Mouse (Mus musculus) heart, embryonic 14.5 days (tissue): ENCODE data around the gene Nuak2. TPM values are rescaled to one million over a fixed set of nuclear protein-coding genes. Genes with fewer than 3 reads are reported as not detected.

Experiments
- ATAC-seq: fragments of 200-750 bp; cut with Nextera tagmentation; 2 replicates; pipeline ENCODE4 v1.8.0; 2017; ENCODE audit warnings: low read depth, moderate TSS enrichment; ENCODE audit not compliant: insufficient number of reproducible peaks, insufficient read depth, low FRiP score
- H3K27ac ChIP-seq, 2 experiments: fragments of 200-500 bp in 1 of 2; fragments of 300-500 bp in 1 of 2; sonication (generic) in 1 of 2; replicated peaks in 1 of 2; 2 replicates each; pipeline ENCODE4 v1.5.1; 2012 to 2014; ENCODE audit warnings: low read depth in 2 of 2, low read length in 2 of 2, control low read depth in 1 of 2, mild to moderate bottlenecking in 1 of 2, mixed read lengths in 1 of 2; ENCODE audit not compliant: control insufficient read depth in 1 of 2, insufficient read depth in 1 of 2
- H3K27me3 ChIP-seq: fragments of 300-500 bp; sonication (generic); 2 replicates; pipeline ENCODE4 v1.6.1; 2014; ENCODE audit warnings: mild to moderate bottlenecking, low read length, control low read depth; ENCODE audit not compliant: control insufficient read depth, insufficient read depth
- H3K36me3 ChIP-seq: fragments of 300-500 bp; sonication (generic); 2 replicates; pipeline ENCODE4 v1.6.1; 2014; ENCODE audit warnings: mild to moderate bottlenecking, control low read depth, low read length, mixed read lengths; ENCODE audit not compliant: control insufficient read depth, insufficient read depth
- H3K4me1 ChIP-seq, 2 experiments: fragments of 200-500 bp in 1 of 2; fragments of 300-500 bp in 1 of 2; sonication (generic) in 1 of 2; 2 replicates each; pipeline ENCODE4 v1.6.1; 2012 to 2014; ENCODE audit warnings: low read length in 2 of 2, control low read depth in 1 of 2, mixed read lengths in 1 of 2; ENCODE audit not compliant: control insufficient read depth in 2 of 2, insufficient read depth in 2 of 2
- H3K4me2 ChIP-seq: fragments of 300-500 bp; sonication (generic); 2 replicates; pipeline ENCODE4 v1.6.1; 2014; ENCODE audit warnings: mild to moderate bottlenecking, low read length
- H3K4me3 ChIP-seq, 2 experiments: fragments of 200-500 bp in 1 of 2; fragments of 300-500 bp in 1 of 2; sonication (generic) in 1 of 2; 2 replicates each; pipeline ENCODE4 v1.5.1; 2012 to 2014; ENCODE audit warnings: low read length in 2 of 2, mild to moderate bottlenecking in 2 of 2, control low read depth in 1 of 2, low read depth in 1 of 2, moderate library complexity in 1 of 2; ENCODE audit not compliant: control insufficient read depth in 1 of 2, insufficient read depth in 1 of 2
- H3K9ac ChIP-seq: fragments of 300-500 bp; sonication (generic); 2 replicates; pipeline ENCODE4 v1.6.1; 2014; ENCODE audit warnings: mild to moderate bottlenecking, low read length
- H3K9me3 ChIP-seq: fragments of 300-500 bp; sonication (generic); 2 replicates; pipeline ENCODE4 v1.6.1; 2016; ENCODE audit warnings: low read length, control low read depth; ENCODE audit not compliant: control insufficient read depth
- WGBS: fragments of 180-500 bp; shearing (Covaris S2); extraction: QIAGEN DNeasy Blood & Tissue Kit; methylation state at CpG from one replicate; pipeline ENCODE4 v1.1.7; 2014; 5-methylcytosine and 5-hydroxymethylcytosine counted together
- polyA plus RNA-seq: library from polyadenylated mRNA; unstranded; fragments of >200 nt; fragmentation: Nextera tagmentation; extraction: Ambion mirVana; gene quantifications from 2 replicates; pipeline ENCODE4 v1.2.1, GENCODE M21; 2014

The Nuak2 gene
- polyA plus RNA-seq, 1 experiment from 2014 or later, result 2.2 TPM

DNA sequence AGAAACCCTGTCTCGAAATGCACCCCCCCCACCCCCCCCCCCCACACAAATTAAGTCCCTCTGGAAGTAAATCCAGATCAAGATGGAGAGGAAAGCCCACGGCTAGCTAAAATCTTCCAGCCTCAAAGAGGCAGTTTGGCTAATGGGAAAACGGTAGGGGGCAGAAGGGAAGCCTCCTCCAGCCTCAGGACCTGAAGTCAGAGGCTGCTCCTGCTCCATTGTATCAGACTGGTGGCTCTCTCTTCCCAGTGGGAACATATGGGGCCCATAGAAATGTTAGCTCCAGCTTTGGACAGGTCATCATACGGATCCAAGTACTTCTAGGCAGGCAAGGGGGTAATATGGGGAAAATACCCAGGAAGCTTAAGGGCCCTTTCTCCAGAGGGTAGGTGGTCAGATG is 49.7 kb downstream of the Nuak2 start:
- 0 out of 2 replicates have a peak overlapping the region, but pooled peaks have one; percentile 13 for H3K4me2 ChIP-seq
- 63% methylated on average over 4 of the region's 4 CpGs for WGBS
- no peak overlapping the region for H3K27ac ChIP-seq
- H3K9ac ChIP-seq, result no peak overlapping the region
- ATAC-seq, result no peak
- peaks cover 26% of the 10 kb centered on the region for H3K36me3 ChIP-seq
- peaks cover 18 to 20% of the 10 kb centered on the region in 2 experiments for H3K4me1 ChIP-seq
- H3K27me3 ChIP-seq, result no peaks in the 10 kb centered on the region
- no peak overlapping the region for H3K4me3 ChIP-seq
- H3K9me3 ChIP-seq, result no peaks in the 10 kb centered on the region

- peak overlapping the region; percentile 13; the same call in 1 of the 2 replicates for H3K4me2 ChIP-seq
- WGBS, result 77% methylated on average over 8 of the region's 8 CpGs
- H3K4me1 ChIP-seq, result peaks cover 22 to 26% of the 10 kb centered on the region in 2 experiments
- no peak overlapping the region for H3K27ac ChIP-seq
- H3K36me3 ChIP-seq, result peaks cover 20% of the 10 kb centered on the region; the same call in 1 of the 2 replicates
- H3K9me3 ChIP-seq, result no peaks in the 10 kb centered on the region
- no peaks in the 10 kb centered on the region for H3K27me3 ChIP-seq
- no peak overlapping the region for H3K4me3 ChIP-seq
- H3K9ac ChIP-seq, result no peak overlapping the region
- ATAC-seq, result no peak
Observed at GRCm38 (mm10) chr1:132366235-132366634, 50.3 kb downstream of the Nuak2 start.

DNA sequence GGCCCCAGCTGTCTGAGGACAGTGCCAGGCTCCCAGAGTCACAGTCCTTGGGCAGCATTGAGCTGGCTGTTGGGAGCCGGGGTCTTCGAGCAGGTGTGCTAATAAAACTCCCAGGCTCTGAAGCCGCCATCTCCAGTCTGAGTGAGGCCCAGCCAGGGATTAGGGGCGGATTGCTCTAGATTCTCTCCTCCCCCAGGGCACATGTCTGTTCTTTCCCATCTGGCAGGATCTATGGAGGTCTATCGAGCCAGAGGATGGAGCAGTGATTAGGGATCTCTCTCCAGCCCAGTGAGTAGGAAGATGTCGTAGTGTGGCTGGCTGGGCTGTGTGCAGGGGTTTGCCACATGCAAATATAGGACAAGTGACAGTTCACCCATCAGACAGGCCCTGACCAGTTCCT is 51.0 kb downstream of the Nuak2 start:
- Histone ChIP-seq H3K27me3 (no peaks in the 10 kb centered on the region), H3K36me3 (peaks cover 16% of the 10 kb centered on the region), H3K9me3 (no peaks in the 10 kb centered on the region), H3K4me2 (no peak overlapping the region), H3K27ac (no peak overlapping the region), H3K4me3 (no peak overlapping the region), H3K9ac (no peak overlapping the region), H3K4me1 (peaks cover 25 to 30% of the 10 kb centered on the region in 2 experiments)
- ATAC-seq, result no peak
- 79% methylated on average over 6 of the region's 6 CpGs for WGBS

GRCm38 (mm10) chr1:132367692-132368506 is 52.0 kb downstream of the Nuak2 start:
- Histone ChIP-seq H3K27me3 (no peaks in the 10 kb centered on the region), H3K4me3 (no peak overlapping the region), H3K4me1 (peaks cover 22 to 35% of the 10 kb centered on the region in 2 experiments), H3K4me2 (no peak overlapping the region; the same call in 1 of the 2 replicates), H3K9me3 (no peaks in the 10 kb centered on the region), H3K36me3 (peaks cover 20% of the 10 kb centered on the region), H3K9ac (no peak overlapping the region), H3K27ac (peak overlapping the region in 1 of 2 experiments; percentile 11; a peak in 1 of 4 replicates)
- ATAC-seq, result peak; percentile 73
- 25% methylated on average over 7 of the region's 7 CpGs for WGBS

GRCm38 (mm10) chr1:132370681-132371173 is 54.8 kb downstream of the Nuak2 start:
- no peak overlapping the region for H3K9ac ChIP-seq
- H3K9me3 ChIP-seq, result no peaks in the 10 kb centered on the region
- H3K36me3 ChIP-seq, result peaks cover 19% of the 10 kb centered on the region
- no peak for ATAC-seq
- peaks cover 45 to 60% of the 10 kb centered on the region in 2 experiments for H3K4me1 ChIP-seq
- no peaks in the 10 kb centered on the region for H3K27me3 ChIP-seq
- no peak overlapping the region for H3K4me2 ChIP-seq
- 66% methylated on average over 9 of the region's 9 CpGs for WGBS
- H3K27ac ChIP-seq, result 0 out of 4 replicates have a peak overlapping the region, but pooled peaks have one; percentile 18 to 47
- H3K4me3 ChIP-seq, result no peak overlapping the region

DNA sequence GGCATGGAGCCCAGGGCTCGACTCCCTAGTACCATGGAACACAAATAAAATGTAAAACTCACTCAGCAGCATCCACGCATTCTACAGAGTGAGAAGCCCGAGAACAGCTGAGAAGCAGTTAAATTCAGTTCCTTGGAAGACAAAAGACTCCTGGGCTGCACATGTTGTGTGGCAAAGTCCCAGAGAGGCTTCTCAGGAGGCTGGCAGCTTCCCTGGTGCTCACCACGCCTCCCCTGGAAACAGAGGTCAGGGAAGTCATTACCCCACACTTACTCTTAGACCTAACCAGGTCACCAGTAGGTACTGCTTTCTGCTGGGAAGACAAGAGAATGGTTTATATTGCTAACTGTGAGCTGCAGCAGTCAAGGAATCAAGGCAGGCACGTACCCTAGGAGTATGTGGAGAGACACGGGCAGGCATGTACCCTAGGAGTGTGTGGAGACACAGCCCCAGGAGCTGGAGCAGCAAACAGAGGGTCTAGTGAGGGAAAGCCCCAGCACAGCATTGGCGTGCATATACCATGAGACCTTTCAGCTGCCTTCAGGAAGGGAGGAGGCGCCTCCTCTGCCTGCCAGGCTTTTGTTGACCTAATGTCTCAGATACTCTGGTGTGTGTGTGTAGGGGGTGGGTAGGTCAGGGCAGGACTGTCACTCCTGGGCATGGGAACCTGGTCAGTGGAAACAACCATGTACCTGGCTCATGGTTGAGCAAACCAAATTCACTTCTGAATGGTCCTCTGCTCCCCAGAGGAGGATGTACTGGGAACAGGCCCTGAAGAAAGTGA is 55.6 kb downstream of the Nuak2 start:
- Histone ChIP-seq H3K4me2 (no peak overlapping the region), H3K27me3 (no peaks in the 10 kb centered on the region), H3K36me3 (peaks cover 19% of the 10 kb centered on the region), H3K9me3 (no peaks in the 10 kb centered on the region), H3K4me1 (peaks cover 49 to 67% of the 10 kb centered on the region in 2 experiments), H3K27ac (peak overlapping the region in 1 of 2 experiments; percentile 47; a peak in 1 of 4 replicates), H3K4me3 (no peak overlapping the region), H3K9ac (peak overlapping the region; percentile 21)
- no peak for ATAC-seq
- WGBS, result 70% methylated on average over 8 of the region's 8 CpGs

DNA sequence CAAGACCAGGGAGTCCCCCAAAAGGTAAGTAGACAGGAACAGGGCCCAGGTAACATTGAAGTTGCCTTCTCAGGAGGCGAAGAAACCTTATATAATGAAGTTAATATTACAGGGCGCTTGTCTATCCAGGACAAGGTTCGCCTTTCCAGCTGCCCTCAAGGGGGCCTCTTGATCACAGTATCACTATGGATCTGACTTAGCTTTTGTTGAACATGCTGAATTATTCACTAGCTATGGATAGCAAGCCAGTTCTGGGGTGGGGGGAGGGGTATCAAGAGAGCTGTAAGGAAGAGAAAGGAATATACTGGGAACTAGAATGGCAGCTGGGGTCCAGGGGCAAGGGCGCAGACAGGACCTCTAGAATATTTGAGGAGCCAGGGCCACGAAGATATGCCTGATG is 56.4 kb downstream of the Nuak2 start:
- Histone ChIP-seq H3K27ac (no peak overlapping the region; a peak in 1 of 4 replicates), H3K36me3 (peaks cover 19% of the 10 kb centered on the region), H3K9me3 (no peaks in the 10 kb centered on the region), H3K9ac (peak overlapping the region; percentile 14; the same call in 1 of the 2 replicates), H3K4me3 (no peak overlapping the region), H3K4me2 (no peak overlapping the region), H3K27me3 (no peaks in the 10 kb centered on the region), H3K4me1 (peaks cover 55 to 76% of the 10 kb centered on the region in 2 experiments)
- no peak for ATAC-seq
- 89% methylated on average over 5 of the region's 5 CpGs for WGBS
